Mouse (Mus musculus) c-Kit-positive CD71-positive TER-119-negative erythroid progenitor cells, embryonic 14.5 days (primary cell): ENCODE data around the gene Egflam.

ENCODE experiments used
- DNase-seq: peaks from one replicate; pipeline ENCODE4 v3.0.0-alpha.2; 2013; ENCODE audit warnings: low read depth

Egflam gene

DNA sequence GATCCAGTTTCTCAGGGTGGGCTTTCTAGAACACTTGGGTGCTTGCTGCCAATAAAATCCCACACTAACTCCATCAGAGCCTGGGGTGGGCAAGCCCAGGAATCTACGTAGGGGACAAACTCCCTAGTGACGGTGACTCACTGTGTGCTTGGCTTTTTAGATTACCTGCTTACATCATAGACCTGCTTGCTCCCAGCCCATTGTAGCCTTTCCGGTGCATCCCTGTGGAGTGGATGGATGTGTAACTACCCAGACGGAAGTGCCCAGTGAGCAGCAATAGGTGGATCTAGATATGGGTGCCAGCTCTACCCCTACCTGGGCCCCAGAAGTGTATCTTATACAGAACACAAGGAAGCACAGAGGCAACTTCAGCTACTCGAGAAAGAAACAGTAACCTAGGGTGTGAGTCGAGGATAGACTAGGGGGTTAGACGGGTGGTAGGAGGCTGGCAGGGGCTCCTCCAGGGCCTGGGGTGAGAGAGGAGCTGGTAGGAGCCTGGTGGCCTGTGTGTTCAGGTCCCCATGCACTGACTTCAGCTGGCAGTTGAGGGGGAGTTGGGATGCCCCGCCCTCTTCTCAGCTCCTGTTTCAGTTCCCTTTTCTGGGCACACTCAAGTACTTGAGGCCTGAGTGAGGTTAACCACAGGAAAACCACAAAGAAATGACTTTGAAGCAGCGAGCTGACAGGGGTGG is 181.5 kb downstream of the Egflam start:
- DNase-seq = no peak

DNA sequence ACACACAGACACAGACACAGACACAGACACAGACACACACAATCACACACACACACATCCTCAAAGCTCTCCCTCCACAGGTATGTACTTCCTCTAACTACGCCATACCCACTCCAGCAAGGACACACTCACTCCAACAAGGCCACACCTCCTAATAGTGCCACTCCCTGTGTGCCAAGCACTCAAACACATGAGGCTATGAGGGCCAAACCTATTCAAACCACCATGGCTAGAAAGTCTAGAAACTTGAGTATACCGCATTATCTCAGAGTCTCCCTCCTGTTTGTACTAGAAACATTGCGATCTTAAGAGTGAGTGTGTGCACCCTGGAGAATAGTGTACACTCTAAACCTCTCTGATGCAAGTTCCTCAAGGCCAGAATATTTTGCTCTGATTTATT is 182.3 kb downstream of the Egflam start:
- DNase-seq = no peak

DNA sequence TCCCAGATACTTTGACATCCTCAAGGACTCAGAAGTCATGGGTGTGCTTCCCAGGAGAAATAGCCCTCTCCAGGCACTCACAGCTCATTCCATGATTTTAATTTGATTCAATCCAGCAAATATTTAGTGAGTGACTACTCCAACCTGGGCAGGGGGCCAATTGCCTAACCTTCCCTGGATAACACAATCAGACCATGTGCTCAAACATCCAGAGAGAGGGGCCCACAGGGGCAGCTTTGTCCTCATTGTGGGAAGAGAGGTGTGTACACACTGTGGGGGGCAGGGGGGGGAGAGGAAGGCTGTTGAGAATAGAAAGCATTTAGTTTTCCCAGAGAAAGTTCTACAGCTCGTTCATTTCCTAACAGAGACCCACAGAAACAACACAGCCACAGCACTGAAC is 184.5 kb downstream of the Egflam start:
- no peak for DNase-seq

DNA sequence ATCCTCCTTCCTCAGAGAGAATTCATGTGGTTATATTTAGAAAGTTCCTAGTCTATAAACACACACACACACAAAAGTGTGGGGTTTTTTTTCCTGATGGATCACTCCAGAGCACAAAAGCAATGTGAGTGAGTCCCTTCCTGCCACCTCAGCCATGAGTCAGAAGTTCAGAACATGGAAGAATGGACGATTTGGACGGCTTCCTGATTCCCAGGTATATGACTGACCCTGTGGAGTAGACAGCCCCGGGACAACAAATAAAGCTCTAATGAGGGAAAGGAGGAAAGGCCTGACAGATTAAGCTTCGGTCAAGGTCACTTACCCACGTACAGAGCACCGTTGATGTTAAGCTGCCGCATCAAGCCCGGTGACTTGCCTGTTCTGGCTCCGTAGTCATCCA is 190.0 kb downstream of the Egflam start:
- DNase-seq = no peak

DNA sequence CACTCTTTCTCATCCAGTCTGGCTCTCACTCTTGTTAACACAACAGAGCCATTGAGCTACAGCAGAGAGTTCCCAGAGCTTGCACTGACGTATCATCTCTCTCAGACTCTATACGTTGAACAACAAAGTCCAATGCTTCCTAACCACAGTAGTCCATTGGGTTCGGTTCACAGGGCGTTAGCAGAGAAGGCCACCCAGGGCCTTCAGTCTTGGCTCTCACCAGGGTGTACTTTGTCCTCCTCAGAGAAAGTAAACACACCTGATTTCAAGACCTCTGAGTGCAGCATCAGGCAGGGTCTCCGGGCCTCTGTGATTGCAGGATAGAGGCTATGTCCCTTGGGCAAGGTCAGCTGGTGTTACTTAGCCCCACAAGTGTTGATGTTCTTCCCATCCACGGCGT is 190.9 kb downstream of the Egflam start:
- no peak for DNase-seq

DNA sequence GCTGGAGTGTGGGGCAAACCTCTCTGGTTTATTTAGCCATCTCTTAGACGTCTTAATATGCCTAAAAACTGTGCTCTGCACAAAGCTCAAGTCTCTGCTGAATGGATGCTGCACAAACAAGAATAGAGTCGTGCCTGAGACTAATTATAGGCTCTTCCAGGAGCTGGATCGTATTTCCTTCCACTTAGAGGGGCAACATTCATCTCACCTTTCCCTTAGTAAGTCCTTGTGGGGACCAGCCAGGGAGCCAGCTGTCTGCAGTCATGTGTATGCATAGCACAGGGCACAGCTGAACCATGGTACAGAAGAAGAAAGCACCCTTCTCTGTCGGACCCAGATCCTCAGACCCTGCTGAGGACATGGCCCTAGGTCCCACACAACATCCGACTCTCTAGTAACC is 192.1 kb downstream of the Egflam start:
- DNase-seq = no peak

DNA sequence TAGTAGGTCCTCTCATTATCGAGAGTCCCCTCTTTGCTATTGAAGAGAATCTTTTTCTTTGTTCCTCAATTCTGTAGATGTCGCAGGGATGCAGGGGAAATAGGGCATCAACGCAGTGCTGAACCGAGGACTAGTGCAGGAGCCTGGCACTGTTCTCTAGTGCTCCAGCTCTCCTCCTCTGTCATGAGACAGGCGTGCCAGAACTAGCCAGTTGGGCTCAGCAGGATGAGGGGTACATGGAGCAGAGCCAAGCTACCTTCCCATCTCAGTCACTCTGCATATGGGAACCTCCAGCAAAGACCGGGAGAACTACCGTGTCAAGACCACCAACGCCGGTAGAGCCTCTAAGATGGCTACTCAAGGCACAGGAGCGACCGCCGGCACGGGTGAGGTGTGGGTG is 193.3 kb downstream of the Egflam start:
- DNase-seq = no peak

DNA sequence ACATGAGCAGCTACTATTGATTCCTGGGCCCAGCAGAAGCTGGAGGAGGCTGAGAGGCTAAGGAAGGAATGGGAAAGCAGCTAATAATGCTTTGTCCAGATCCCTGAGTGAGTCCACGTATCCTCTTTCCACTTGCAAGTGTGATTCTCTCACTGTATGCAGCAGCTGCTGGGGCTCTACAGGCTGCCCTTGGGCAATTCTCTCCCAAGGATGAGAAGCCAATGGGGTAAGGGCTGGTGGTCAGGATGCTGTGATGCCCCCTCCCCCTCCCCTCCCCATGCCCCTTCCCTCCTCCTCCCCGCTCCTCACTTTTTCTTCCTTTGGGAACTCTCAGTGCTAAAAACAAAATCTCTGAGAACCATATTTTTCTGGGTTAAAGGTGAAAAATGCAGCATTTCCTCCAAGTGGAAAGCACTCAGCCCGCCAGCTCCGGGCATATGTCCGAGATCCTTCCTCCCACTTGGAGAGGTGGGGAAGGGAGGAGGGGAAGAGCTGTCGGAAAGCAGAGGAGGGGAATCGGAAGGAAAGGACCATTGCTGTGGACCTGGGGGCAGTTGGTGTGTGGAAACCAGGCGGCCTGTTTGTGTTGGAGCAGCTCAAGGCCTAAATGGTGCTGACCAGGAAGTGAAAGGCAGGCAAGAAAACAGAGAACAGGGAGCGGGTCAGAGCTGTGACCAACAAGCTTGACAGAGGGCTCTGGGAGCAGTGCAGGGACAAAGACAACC is 194.4 kb downstream of the Egflam start:
- DNase-seq = no peak

DNA sequence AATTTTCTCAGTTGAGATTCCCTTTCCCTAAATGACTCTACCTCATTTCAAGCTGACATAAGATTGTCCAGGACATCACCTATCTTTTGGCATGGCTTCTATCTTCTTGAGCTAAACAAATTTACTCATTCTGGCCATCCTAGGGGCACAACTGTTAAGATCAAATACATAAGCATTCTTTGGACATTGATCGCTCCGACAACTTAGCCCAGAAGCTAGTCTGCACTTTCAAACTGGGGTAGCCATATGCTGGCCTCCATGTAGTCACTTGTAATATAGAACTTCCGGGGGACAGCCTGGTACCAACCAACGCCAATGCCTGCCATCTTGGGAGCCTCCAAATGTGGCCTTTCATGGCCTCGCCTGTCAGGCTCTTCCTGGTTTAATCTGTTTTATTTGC is 195.2 kb downstream of the Egflam start:
- DNase-seq = no peak

DNA sequence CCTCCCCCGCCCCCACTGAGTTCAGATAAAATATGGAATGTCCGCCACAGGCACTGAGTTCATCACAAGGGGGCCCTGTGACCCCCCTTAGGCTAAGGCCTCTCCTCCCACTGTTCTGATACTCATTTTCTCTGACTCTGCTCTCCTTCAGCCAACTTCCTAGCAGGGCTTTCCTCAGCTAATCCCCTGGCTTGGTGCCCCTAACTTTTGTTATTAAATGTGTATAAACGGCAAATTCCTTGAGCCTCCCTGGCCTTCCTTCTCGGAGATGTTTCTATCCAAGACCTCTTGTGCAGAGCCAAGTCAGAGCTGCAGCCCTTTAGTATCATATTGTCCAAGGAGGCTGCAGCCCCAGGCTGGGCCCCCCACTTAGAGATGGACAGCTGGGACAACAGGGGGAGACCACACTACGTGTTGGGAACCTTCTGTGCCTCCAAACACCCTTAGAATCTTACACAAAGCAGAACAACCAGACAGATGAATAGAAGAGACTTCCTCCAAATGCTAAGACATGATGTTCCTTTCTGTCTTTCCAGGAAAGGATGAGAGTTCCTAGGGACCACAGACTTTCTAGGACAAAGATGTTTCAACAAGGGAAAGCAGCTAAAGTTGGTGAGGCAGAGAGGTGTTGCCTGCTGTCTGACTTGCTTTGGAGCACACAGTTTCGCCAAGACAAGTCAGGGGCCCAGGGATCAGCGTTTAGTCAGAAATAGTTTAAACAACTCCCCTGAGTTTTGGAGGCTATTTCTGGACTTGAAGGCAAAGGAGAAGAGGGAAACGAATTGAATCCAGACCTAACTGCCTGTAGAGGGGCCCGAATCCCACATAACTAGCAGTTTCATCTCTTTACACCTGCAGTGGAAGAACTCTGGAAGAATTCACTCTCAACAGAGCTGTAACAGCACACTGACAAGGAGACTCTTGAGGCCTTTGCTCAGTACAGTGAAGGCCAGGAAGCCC is 196.5 kb downstream of the Egflam start:
- no peak for DNase-seq

DNA sequence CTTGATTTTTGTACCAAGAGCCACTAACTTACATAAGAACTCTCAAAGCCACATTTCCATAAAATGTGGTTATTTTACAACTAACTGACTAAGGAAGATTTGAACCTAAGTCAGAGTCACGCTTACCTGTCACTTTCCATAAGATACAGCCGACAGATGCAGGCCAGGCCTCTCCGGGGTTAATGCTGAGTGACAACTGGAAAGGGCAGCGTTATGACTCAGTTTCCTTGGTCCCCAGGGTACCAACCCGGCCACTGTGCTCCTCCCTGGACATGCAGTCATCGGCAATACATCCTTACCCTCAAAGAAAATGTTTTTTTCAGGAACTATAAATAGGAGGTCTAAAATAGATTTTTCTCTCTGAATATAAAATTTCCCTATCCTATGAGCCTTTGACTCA is 197.9 kb downstream of the Egflam start:
- DNase-seq = no peak

DNA sequence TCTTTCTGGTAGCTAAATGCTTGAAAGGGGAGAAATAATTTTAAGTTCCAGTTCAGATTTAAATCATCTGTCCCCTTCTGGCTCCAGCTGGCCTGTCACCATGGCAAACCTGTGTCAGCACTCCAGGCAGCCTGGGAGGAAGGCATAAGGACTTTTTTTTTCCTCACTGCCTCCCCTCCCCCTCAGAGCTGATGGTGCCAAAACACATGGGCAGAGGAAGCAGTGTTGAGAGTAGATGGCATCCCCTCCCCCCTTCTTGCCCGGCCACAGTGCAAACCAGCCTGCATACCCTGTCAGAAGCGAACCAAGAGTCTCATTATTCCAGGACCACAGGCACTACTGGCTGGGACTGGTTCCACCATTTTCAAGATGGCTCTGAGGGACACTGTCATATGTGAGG is 199.4 kb downstream of the Egflam start:
- no peak for DNase-seq

DNA sequence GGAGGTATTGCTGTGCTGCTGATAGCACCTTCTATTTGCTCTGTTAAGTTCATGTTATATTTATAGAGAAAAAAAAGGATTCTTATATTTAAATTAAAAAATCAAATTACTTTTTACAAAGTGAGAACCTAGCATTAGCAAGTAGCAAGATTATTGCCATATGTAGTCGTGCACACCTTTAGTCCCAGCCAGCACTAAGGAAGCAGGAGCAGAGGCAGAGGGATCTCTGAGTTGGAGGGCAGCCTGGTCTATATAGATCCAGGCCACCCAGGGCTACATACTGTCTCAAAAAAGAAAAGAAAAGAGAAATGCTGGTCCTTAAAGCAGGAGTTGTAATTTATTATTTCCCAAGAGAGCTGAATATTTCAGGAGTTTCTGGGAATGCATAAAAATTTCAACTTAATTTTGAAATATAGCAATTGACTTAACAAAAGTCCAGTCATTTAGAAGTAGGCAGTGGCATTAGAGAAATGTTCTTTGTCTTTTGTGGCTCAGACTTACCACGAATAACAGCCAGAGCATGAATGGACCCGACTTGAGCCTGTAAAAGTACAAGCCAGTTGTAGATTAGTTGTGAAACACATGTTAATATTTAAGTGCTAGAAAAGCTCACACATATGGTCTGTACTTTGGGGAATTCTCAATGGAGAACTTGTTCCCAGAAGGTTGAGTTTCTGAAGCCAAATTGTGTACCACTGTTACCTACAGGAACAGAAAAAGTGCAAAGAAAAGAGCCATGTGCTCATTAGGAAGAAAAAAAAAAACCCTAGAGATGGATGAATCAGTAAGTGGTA is 200.3 kb downstream of the Egflam start:
- no peak for DNase-seq

DNA sequence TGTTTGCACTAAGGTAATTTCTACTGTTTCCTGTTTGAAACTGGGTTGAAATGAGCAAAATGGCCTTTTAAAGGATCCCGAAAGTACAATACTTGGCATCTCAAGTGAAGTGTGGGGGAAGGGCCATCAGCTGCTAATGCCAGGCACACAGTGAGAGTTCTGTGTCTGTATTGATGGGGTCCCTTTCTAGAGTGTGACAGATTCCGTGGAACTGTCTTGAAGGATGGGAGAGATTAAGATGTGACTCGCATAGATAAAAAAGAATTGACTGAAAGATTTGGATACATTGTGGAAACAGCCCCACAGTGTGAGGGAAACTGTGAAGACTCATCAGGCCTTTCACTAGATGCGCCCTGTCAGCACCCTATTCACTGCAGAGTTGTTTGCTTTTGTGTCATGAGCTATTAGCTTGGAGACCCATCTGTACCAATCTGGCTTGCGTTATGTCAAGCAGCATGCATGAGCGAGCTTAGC is 203.4 kb downstream of the Egflam start:
- no peak for DNase-seq

DNA sequence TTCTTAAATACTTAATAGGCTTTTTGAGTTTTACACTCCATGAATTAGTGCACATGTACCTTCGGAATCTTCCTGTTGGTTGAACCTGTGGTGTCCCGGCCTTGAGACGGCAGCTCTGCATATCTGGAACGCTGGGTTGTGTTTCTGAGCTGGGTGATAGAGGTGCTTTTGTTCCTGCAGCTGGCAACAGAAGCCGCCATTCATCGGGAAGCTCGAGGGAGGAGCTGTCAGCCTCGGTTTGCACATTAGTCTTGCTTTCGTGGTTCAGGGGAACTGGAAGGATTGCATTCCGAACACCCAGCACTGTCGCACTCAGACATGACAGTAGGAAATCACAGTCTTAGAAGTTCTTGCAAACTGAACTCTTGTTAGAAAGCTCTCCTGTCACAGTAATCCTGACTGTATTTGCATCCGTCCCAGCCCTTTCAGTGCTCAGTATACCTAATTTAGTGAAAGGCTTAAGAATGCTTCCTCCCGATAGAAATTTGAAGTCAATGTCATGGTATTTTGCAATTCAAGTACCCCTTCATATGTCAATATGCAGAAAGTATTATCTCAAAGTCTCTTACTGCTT is 204.0 kb downstream of the Egflam start:
- no peak for DNase-seq

DNA sequence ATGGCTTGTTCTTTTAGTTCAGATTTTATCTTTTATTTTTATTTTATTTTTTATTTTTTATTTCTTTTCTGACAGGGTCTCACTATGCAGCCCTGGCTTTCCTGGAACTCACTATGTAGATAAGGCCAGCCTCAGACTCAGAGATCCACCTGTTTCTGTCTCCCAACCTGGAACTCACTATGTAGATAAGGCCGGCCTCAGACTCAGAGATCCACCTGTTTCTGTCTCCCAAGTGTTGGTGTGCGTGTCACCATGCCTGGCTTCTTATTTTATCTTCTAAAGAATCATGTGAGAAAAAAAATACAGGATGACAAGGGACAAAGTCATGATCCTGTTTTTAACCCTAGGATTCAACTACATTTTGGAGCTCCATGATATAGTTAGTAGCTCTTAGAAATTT is 205.6 kb downstream of the Egflam start:
- no peak for DNase-seq

DNA sequence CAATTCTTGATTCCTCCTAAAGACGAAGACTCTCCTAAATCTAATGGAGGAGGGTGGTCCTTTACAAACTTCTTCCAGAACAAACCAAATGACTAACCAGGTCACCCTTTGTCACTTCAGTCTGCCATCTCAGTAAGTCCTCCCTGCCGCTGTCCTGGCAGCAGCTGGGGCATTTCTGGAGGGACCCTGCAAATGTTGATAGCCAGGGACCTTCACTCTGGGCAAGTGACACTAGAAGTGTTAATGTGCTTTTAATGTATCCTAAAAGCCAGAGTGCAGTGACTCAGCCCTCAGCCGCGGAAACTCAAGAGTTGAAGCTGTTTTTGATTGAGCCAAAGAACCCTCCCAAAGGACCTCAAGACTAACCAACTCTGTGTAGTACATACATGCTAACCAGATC is 207.1 kb downstream of the Egflam start:
- no peak for DNase-seq

DNA sequence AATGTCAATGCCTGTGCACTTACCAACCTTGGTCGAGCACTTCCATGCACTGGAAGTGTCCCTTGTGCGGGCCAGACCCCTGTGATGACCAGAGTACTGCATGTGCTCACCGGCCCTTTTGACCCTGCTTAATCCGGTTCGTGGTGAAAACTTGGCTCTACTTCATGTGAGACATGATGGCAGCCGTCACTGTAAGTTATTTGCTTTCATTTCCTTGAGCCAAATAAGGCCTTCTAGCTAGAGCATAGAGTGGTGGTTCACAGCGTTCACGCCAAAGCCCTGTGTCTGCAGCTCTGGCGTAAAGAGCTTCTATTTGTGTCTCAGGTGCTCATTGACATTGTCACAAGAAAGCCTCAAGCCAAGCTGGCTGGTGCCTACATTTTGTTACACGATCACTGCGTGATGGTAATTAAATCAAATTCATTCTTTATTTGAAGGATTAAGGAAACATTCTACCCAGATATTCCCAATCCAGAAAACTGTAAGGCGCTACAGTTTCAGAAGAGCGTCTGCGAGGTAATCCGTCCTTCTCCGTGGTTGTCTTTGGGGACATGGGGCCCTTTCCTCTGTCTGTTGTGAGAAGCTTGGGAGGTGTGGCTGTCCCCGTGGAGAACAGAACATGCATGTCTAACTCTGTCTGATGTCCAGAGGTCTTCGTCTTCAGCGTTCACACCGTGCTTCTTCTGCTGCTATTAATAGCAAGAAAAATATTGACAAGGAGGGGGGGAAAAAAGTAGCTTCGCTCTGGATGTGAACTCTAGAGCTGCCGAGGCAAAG is 208.3 kb downstream of the Egflam start:
- no peak for DNase-seq

DNA sequence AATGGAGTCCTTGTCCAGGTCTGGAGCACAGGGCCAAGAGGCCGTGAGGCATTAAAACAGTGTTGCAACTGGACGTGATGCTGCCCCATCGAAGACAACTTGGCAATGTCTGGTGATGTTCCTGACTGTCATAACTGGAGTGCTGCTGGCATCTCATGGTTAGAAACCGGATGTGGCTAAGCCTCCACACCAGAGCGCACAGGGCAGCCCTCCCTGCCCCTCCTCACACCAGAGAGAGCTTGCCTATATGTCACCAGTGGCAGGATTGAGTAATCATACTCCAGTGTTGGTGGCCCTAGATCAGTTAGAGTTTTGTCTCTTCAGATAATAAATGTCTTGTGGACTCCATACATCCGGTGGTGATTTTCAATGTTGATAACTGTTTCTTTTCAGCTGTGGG is 210.5 kb downstream of the Egflam start:
- no peak for DNase-seq

DNA sequence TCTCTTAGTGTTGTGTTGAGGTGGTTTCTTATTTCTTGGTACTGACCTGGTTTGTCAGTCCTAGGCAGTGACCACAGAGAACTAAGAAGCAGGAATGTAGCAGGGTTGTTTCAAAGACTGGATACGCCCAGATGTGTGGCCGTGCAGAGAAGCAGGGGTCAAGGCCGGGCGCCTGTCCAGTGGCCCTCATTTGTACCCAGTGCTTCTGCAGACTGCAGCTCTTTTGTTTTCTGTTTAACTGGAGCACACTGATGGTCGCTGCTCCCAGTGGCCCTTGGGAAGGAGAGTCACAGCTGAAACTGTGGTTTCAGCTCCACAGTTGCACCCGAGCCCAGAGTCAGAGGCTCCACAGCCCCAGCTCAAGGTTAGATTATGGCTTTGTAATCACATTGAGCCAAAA is 217.6 kb downstream of the Egflam start:
- DNase-seq = no peak

DNA sequence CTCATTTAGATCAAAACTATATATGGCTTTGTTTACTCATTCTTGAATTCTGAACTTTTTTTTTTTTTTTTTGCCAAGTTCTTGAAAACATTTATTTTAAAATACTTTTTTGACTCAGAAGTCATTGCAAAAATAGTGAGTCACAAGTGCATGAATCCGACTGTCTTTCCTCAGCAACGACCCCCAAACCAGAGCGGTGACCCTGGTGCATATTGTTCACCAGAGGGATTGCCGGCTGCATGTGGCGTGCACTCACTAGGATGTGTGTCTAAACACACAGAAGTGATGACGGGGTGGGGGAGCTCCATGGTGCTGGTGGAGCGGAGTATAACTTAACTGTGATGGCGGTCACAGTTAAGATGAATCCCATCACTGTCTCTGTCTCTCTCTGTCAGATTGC is 224.4 kb downstream of the Egflam start:
- DNase-seq = no peak
